Mouse (Mus musculus) frontal cortex, postnatal 36 days (tissue): ENCODE results near the gene Olfr1136.

Experiments
- DNase-seq, 2 experiments: peaks; one replicate each; pipeline ENCODE4 v3.0.0; 2022; ENCODE audit warnings: low spot score in 2 of 2

Gene Olfr1136

DNA sequence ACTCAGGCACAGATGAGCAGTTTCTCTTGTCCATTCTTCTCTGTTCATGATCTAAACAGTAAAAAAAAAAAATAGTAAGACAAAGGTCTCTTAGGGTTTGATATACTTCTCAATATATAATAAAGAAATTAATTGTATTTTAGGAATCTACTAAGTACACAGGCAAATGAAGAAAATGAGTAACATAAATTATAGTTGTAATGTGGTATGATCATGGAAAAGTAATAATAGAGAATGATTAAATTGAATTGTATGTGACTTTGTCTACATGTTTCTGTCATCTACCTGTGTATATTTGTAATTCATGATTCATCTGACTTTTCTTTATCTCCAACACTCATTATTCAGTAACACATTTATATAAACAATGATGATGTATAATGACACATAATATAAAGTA, at the start of gene Olfr1136:
Gene Olfr1136, minus strand, starts transcription at position 101 of the 400 bp plus-strand sequence.
- DNase-seq, result no peak

GRCm38 (mm10) chr2:87743452-87743851, 49.7 kb upstream of the Olfr1136 start, which contains the start of gene Olfr1140:
Olfr1140 (plus strand) TSS chr2:87743752.
- no peak for DNase-seq

DNA sequence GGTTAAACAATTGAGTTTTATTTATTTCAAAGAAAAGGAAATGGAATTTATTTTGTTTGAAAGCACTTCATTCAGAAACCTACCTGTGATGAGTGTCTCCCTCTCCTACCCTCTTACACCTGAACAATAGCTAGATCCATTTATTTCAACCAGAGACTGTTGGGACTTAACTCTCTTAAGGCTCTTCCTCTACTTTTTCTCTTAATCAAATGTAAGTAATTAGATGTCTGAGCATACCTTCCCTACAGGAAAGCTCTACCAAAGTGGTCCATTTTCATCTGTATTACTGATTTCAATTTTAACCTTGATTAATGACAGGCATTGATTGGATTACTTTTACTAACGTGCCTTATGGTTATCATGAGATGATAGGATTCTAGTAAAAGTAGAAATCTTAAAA, 46.1 kb upstream of the Olfr1136 start, which contains the start of gene Olfr1138:
Gene Olfr1138, minus strand, starts transcription at position 101 of the 400 bp plus-strand sequence.
- no peak for DNase-seq

DNA sequence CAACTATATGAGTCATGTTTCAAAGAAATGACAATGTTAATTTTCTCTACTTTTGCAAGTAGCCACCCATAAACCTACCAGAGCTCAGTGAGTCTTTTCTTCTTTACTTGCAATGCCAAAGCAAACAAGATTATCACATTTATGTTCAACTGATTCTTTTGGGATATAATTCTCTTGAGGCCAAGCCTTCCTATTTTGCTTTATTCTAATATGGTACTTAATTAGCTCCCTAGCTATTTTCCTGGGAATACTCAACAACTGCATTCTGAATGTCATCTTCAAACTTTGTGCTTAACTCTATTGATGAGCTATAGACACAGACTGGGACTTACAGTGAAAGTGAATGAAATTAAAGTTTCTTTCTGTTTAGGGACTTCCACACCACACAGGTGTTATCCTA, 19.3 kb upstream of the Olfr1136 start, which contains the start of gene Olfr1137:
Gene Olfr1137, minus strand, starts transcription at position 101 of the 400 bp plus-strand sequence.
- no peak for DNase-seq

- no peak for DNase-seq
Observed at GRCm38 (mm10) chr2:87673564-87673963, 20.2 kb downstream of the Olfr1136 start, which contains the start of gene Olfr1135. Olfr1135 (minus strand) TSS chr2:87673664.

GRCm38 (mm10) chr2:87658360-87658759, 35.4 kb downstream of the Olfr1136 start, which contains the start of gene Olfr1134:
Olfr1134 (minus strand) TSS chr2:87658460.
- DNase-seq, result no peak

GRCm38 (mm10) chr2:87647274-87647673, 46.5 kb downstream of the Olfr1136 start, which contains the start of gene Olfr1133:
Olfr1133 (minus strand) TSS chr2:87647374.
- no peak for DNase-seq
